Mouse (Mus musculus): Measurements from ENCODE around the gene Gtf2h3. TPM values are rescaled to one million over a fixed set of nuclear protein-coding genes. Genes with fewer than 3 reads are reported as not detected.
"Not testable (repeated sequence)": the region's sequence is repeated elsewhere in the genome, so short reads cannot be mapped to it uniquely, and the experiment has no call there.

The Gtf2h3 gene
- polyA plus RNA-seq, 1 experiment from 2014 or later: 81.4 TPM

DNA sequence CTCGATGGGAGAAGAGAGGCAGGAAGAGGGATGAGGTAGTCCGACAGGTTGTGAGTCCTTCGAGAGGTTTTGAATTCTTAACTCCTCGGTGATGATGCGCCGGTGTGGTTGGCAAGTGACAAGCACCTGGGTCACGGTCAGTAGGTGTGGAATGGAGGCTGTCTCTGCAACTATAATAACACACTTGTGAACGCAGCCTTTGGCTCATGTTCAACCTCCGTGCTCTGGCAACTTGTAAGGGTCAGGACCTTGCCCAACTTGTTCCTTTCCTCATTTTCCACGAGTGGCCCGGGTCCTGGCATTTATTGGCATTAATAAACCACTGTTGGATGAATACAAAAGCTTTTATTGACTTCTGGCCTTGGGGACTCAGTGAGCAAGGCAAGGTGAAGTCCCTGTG, 50.7 kb downstream of the Gtf2h3 start:
- Histone ChIP-seq H3K9me3 (no peaks in the 10 kb centered on the region), H3K27me3 (ENCODE audit: insufficient read depth, poor library complexity, severe bottlenecking) (no peaks in the 10 kb centered on the region), H3K4me3 (peak overlapping the region; percentile 100), H3K36me3 (peaks cover 43% of the 10 kb centered on the region), H3K4me1 (replicated peaks) (peaks cover 22% of the 10 kb centered on the region), H3K27ac (peak overlapping the region; percentile 87)
- no peak for DNase-seq (ENCODE audit: low spot score)
- whole genome bisulfite sequencing: 34% methylated on average over 11 of the region's 11 CpGs

- Histone ChIP-seq H3K36me3 (peaks cover 49% of the 10 kb centered on the region), H3K27ac (no peak overlapping the region), H3K4me1 (replicated peaks) (peaks cover 22% of the 10 kb centered on the region), H3K4me3 (no peak overlapping the region), H3K27me3 (ENCODE audit: insufficient read depth, poor library complexity, severe bottlenecking) (no peaks in the 10 kb centered on the region), H3K9me3 (no peaks in the 10 kb centered on the region)
- WGBS: 92% methylated on average over 11 of the region's 11 CpGs
- DNase-seq (ENCODE audit: low spot score): no peak
Observed at GRCm38 (mm10) chr5:124631685-124632084, 52.7 kb downstream of the Gtf2h3 start.

DNA sequence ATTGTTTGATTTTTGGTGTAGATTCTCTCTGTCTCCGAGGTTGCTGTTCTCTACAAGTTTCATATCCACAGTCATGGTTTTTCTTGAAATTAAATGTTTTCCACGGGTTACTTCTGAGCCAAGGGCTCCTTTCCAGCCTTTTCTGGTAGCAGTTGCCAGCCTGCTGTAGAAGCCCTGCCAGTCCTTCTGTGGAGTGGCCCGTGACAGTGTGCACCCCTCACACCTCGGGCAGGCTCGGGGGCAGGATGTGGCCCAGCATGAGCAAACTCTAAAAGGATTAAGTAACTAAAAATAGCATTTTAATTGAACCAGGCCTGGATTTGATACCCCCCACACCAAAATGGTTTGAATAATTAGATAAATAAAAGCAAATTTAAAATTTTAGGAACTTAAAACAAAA, 53.5 kb downstream of the Gtf2h3 start:
- no peak overlapping the region for H3K27ac ChIP-seq
- peaks cover 51% of the 10 kb centered on the region for H3K36me3 ChIP-seq
- H3K4me3 ChIP-seq: no peak overlapping the region
- peaks cover 22% of the 10 kb centered on the region for H3K4me1 ChIP-seq (replicated peaks)
- DNase-seq (ENCODE audit: low spot score): no peak
- H3K27me3 ChIP-seq (ENCODE audit: insufficient read depth, poor library complexity, severe bottlenecking): no peaks in the 10 kb centered on the region
- no peaks in the 10 kb centered on the region for H3K9me3 ChIP-seq
- 81% methylated on average over 5 of the region's 5 CpGs for WGBS

DNA sequence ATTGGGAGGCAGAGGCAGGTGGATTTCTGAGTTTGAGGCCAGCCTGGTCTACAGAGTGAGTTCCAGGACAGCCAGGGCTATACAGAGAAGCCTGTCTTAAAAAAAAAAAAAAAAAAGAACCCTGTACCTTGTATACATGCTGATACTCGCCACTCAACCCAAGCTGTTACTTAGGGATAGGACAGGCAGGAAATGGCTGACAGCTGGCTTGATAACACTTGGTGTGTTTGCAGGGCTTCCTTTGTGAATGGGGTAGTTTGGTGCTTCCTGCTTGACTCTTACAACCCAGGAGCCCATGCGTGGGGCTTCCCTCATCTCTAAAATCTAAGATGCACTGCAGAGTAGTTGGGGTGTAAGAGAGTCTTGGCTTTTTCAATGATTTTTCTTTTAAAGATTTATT, 54.5 kb downstream of the Gtf2h3 start:
- no peaks in the 10 kb centered on the region for H3K9me3 ChIP-seq
- H3K4me3 ChIP-seq: no peak overlapping the region
- no peak for DNase-seq (ENCODE audit: low spot score)
- H3K27ac ChIP-seq: no peak overlapping the region
- 88% methylated on average over 2 of the region's 2 CpGs for WGBS
- no peaks in the 10 kb centered on the region for H3K27me3 ChIP-seq (ENCODE audit: insufficient read depth, poor library complexity, severe bottlenecking)
- H3K36me3 ChIP-seq: peaks cover 60% of the 10 kb centered on the region
- peaks cover 16% of the 10 kb centered on the region for H3K4me1 ChIP-seq (replicated peaks)

DNA sequence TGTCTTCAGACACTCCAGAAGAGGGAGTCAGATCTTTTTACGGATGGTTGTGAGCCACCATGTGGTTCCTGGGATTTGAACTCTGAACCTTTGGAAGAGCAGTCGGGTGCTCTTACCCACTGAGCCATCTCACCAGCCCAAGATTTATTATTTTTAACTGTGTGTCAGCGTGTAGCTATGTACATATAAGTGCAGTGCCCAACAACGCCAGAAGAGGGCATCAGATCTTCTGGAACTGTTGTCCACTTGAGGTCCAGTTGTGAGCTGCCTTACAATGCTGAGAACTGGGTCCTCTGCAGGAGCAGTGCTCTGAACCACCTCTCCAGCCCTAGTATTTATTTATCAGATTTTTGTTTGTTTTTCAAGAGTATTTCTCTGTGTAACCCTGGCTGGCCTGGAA, 56.1 kb downstream of the Gtf2h3 start:
- not testable (repeated sequence) for H3K27ac ChIP-seq; H3K4me1 ChIP-seq (replicated peaks); H3K9me3 ChIP-seq; H3K4me3 ChIP-seq; H3K27me3 ChIP-seq (ENCODE audit: insufficient read depth, poor library complexity, severe bottlenecking)
- 86% methylated on average over 4 of the region's 4 CpGs for WGBS
- DNase-seq (ENCODE audit: low spot score): peak; percentile 31
- peaks cover 76% of the 10 kb centered on the region for H3K36me3 ChIP-seq

- Histone ChIP-seq H3K4me3 (no peak overlapping the region), H3K9me3 (no peaks in the 10 kb centered on the region), H3K36me3 (peaks cover 82% of the 10 kb centered on the region), H3K27me3 (ENCODE audit: insufficient read depth, poor library complexity, severe bottlenecking) (no peaks in the 10 kb centered on the region), H3K27ac (no peak overlapping the region), H3K4me1 (replicated peaks) (no peaks in the 10 kb centered on the region)
- WGBS: 93% methylated on average over 3 of the region's 3 CpGs
- DNase-seq (ENCODE audit: low spot score): no peak
Observed at GRCm38 (mm10) chr5:124636139-124636538, 57.2 kb downstream of the Gtf2h3 start.

- Histone ChIP-seq H3K27me3 (ENCODE audit: insufficient read depth, poor library complexity, severe bottlenecking) (no peaks in the 10 kb centered on the region), H3K27ac (no peak overlapping the region), H3K4me3 (no peak overlapping the region), H3K36me3 (peaks cover 88% of the 10 kb centered on the region), H3K4me1 (replicated peaks) (no peaks in the 10 kb centered on the region), H3K9me3 (no peaks in the 10 kb centered on the region)
- WGBS: 97% methylated on average over 4 of the region's 4 CpGs
- DNase-seq (ENCODE audit: low spot score): no peak
Observed at GRCm38 (mm10) chr5:124636694-124637093, 57.8 kb downstream of the Gtf2h3 start.

DNA sequence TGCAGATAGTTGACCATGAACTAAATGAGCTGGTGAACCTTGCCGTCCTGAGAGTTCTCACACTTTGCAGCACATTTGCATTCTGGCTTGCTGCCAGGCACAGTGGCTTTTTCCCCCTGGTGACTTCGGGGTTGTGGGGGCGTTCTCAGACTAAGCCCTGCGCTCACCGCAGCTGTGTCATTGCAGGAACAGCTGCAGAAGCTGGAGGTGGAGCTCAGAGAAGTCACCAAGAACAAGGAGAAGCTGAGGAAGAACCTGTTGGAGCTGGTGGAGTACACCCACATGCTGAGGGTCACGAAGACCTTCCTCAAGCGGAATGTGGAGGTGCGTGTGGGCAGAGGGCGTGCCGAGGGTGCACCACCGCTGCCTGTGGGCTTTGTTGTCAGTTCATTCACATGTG, 58.4 kb downstream of the Gtf2h3 start:
- Histone ChIP-seq H3K36me3 (peaks cover 94% of the 10 kb centered on the region), H3K4me1 (replicated peaks) (no peaks in the 10 kb centered on the region), H3K27me3 (ENCODE audit: insufficient read depth, poor library complexity, severe bottlenecking) (no peaks in the 10 kb centered on the region), H3K4me3 (no peak overlapping the region), H3K9me3 (no peaks in the 10 kb centered on the region), H3K27ac (no peak overlapping the region)
- DNase-seq (ENCODE audit: low spot score): no peak
- WGBS: 96% methylated on average over 11 of the region's 11 CpGs

DNA sequence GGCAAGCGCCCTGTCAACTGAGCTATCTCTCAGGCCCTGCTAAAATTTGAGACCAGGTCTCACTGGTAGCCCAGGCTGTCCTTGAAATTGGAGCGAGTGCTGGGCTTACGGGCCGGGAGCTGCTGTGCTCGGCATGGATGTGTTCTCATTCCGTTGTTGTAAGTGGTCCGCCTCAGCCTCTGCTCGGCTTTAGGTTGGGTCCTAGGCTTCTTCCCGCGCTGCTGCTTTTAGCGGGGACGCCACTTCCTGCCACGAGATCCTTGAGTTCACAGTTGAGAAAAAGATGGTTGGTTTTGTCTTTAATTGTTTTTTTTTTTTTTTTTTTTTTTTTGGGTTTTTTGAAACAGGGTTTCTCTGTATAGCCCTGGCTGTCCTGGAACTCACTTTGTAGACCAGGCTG, 58.9 kb downstream of the Gtf2h3 start:
- no peak for DNase-seq (ENCODE audit: low spot score)
- no peaks in the 10 kb centered on the region for H3K9me3 ChIP-seq
- WGBS: 95% methylated on average over 13 of the region's 13 CpGs
- no peaks in the 10 kb centered on the region for H3K4me1 ChIP-seq (replicated peaks)
- no peaks in the 10 kb centered on the region for H3K27me3 ChIP-seq (ENCODE audit: insufficient read depth, poor library complexity, severe bottlenecking)
- H3K27ac ChIP-seq: no peak overlapping the region
- no peak overlapping the region for H3K4me3 ChIP-seq
- peaks cover 98% of the 10 kb centered on the region for H3K36me3 ChIP-seq

Other genes starting within 250 kb of the Gtf2h3 start
- gene Cdk2ap1, start 216.1 kb upstream of the Gtf2h3 start, polyA plus RNA-seq (2016; fragmentation: Nextera tagmentation; extraction: Ambion mirVana): 71.2 and 95.2 TPM in 2 replicates
- gene Sbno1, start 153.1 kb upstream of the Gtf2h3 start, polyA plus RNA-seq (2016; fragmentation: Nextera tagmentation; extraction: Ambion mirVana): 84.6 and 86.6 TPM in 2 replicates
- gene Kmt5a, start 139.2 kb upstream of the Gtf2h3 start, polyA plus RNA-seq (2016; fragmentation: Nextera tagmentation; extraction: Ambion mirVana): 34.3 and 43.7 TPM in 2 replicates
- gene Rilpl2, start 100.8 kb upstream of the Gtf2h3 start, polyA plus RNA-seq (2016; fragmentation: Nextera tagmentation; extraction: Ambion mirVana): 21.5 and 23.1 TPM in 2 replicates
- 29.7 and 35.4 TPM in 2 replicates for gene Snrnp35, start 96.0 kb upstream of the Gtf2h3 start, polyA plus RNA-seq (2016; fragmentation: Nextera tagmentation; extraction: Ambion mirVana)
- 19.6 and 22.8 TPM in 2 replicates for gene Rilpl1, start 47.7 kb upstream of the Gtf2h3 start, polyA plus RNA-seq (2016; fragmentation: Nextera tagmentation; extraction: Ambion mirVana)
- gene Tmed2, start 38.4 kb upstream of the Gtf2h3 start, polyA plus RNA-seq (2016; fragmentation: Nextera tagmentation; extraction: Ambion mirVana): 396 and 457 TPM in 2 replicates
- 19.2 and 19.6 TPM in 2 replicates for gene Ddx55, start 26.3 kb upstream of the Gtf2h3 start, polyA plus RNA-seq (2016; fragmentation: Nextera tagmentation; extraction: Ambion mirVana)
- gene Eif2b1, start within 50 bp of the Gtf2h3 start, polyA plus RNA-seq (2016; fragmentation: Nextera tagmentation; extraction: Ambion mirVana): 81.6 and 84.9 TPM in 2 replicates
- 46.7 and 50.6 TPM in 2 replicates for gene Atp6v0a2, start 49.4 kb downstream of the Gtf2h3 start, polyA plus RNA-seq (2016; fragmentation: Nextera tagmentation; extraction: Ambion mirVana)
- 0.24 and 0.31 TPM in 2 replicates for gene Dnah10, start 145.9 kb downstream of the Gtf2h3 start, polyA plus RNA-seq (2016; fragmentation: Nextera tagmentation; extraction: Ambion mirVana)

All from hindbrain, embryonic 10.5 days (tissue).